Mouse (Mus musculus) mesoderm, embryonic 11.5 days (tissue): ENCODE data around the gene Mtss1l.
"Not testable (repeated sequence)": the region's sequence is repeated elsewhere in the genome, so short reads cannot be mapped to it uniquely, and the experiment has no call there.

Source experiments
- DNase-seq: peaks from one replicate; pipeline ENCODE4 v3.0.0-alpha.2; 2012; ENCODE audit warnings: low read depth, low spot score

Mtss1l gene

DNA sequence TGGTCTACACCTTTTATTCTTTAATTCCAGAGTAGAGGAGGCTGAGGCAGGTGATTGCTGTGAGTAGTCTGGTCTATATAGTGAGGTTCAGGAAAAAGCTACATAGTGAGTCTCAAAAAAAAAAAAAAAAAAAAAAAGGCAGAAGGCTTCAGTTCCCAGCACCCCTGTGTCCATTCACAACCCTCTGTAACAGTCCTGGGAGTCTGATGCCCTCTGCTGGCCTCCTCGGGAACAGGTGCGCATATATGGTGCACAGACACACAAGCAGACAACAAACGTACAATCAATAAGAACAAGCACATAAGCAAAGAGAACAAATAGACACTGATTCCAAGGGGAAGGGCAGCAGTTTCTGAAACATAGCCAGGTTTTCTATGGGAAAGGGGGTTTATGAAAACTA lies 55.1 kb downstream of the Mtss1l start:
- DNase-seq, result no peak

DNA sequence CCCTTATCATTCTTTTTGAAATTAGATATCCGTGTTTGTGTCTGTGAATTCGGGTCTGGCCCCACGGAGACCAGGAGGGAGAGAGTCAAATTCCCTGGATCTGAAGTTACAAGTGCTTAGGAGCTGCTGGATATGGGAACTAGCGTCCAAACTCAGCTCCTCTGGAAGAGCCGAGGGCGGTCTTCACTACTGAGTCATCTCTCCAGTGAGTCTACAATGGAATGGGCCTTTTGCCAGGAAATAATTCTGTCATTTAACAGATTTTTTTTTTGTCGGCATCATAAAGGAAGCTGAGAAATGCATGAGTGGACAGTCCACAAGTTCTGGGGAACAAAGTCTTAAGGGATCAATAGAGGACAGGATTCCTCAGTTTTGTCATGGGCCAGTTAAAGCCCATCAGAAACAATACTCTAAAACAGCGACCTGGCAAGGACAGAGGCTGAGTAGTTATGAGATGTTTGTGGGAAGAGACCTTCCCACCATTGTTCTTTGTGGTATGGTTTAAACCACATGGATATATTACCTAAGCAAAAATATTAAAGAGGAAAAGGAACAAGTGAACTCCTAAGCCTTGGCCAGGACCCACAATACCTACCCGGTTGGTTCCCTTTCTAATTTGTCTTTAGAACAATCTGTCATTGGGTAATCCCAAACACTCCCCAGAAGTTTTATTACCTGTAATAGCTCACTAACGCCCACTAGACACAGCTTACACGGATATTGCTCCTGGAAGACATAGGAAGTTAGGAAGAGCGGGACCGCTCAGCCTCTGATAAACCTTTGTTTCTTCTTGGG lies 58.8 kb downstream of the Mtss1l start:
- no peak for DNase-seq

DNA sequence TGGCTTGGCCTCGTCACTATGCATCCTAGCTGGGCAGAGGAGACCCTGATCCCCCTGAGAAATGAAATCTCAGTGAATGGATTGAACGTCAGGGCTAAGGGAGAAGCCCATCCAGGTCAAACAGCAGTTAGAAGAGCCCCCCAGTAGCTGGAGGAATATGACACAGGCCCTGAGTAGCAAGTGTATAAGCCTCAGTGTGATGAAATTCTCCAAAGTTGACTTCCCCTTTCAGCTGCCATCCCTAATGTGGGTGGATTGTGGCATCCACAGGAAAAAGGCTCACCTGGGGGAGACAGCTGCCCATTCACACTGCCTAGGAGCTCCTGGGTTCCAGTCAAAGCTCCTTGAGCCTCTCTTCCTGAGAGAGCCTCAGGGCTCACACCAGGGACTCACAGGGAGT lies 64.1 kb downstream of the Mtss1l start:
- no peak for DNase-seq

DNA sequence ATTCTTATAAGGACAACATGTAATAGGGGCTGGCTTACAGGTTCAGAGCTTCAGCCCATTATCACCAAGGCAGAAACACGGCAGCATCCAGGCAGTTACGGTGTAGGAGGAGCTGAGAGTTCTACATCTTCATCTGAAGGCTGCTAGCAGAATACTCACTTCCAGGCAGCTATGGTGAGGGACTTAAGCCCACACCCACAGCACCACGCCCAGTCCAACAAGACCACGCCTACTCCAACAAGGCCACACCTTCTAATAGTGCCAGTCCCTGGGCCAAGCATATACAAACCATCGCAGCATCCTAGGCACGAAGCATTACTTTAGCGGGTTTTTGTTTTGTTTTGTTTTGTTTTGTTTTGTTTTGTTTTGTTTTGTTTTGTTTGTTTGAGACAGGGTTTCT lies 65.2 kb downstream of the Mtss1l start:
- not testable (repeated sequence) for DNase-seq

DNA sequence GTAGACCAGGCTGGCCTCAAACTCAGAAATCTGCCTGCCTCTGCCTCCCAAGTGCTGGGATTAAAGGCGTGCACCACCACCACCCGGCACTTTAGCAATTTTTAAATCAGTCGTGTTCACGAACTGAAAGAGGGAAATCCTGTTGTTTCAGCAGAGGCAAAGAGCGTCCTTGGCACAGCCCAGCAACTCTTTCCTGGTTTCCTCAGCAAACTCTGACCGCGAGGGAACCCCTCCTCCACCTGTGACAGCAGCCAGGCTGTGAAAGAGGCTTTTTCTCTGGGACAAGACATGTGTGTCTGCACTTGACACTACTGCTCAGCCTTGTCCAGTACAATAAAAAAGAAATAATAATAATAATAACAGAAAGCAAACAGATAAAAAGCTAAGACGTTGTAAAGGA lies 65.7 kb downstream of the Mtss1l start:
- no peak for DNase-seq

DNA sequence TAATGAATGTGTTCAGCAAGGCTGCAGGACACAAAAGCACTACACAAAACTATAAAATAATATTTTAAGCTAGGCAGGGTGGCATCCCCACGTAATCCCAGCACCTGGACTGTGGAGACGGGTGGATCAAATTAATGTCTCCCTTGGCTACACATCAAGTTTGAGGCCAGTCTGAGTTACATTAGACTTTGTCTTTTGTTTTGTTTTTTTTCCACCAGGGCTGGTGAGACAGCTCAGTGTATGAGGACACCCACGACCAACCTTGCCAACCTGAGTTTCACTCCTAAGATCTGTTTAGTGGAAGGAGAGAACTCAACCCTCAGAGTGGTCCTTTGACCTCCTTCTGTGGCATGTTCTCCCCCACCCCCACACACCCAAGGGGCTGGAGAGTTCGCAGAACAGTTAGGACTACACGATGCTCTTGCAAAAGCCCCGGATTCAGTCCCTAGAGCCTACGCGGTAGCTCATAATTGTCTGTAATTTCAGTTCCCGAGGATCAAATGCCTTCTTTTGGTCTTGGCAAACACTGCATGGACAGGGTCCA lies 66.2 kb downstream of the Mtss1l start:
- DNase-seq, result no peak

DNA sequence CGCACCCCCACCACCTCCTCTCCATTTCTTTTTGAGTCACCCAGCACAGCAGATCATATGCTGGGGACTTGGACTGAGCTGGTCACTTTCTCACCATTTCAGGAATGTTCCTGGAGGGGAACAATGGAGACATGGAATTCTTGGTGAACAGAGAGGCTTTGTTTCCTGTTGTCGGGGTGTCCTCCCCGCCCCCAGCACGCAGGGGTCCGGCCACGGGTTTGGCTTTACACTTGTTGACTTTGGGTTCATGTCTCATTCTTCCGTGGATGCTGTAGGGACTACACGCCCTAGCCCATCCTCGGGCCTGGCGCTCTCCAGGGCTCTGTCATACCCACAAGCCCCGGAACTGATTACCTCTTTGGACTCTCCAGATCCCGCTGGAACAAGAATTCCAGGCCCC lies 67.7 kb downstream of the Mtss1l start:
- DNase-seq, result peak; percentile 19

DNA sequence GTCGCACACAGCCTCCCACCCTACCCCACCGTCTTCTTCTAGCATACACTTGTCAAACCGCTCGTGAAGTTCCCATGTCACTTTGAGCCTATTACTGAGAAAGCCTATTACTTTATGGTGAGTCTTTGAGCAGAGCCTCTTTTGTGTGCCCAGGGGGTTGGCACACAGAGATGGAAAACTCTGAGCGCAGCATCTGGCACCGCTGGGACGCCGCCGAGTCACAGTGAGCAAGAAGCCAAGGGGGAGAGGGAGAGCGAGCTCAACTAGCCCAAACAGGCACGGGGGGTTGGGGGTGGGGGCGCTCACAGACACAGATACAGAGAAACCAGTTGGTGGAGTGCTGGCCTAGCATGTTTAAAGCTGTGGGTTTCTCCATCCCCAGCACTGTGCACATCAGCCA lies 68.3 kb downstream of the Mtss1l start:
- DNase-seq, result no peak

DNA sequence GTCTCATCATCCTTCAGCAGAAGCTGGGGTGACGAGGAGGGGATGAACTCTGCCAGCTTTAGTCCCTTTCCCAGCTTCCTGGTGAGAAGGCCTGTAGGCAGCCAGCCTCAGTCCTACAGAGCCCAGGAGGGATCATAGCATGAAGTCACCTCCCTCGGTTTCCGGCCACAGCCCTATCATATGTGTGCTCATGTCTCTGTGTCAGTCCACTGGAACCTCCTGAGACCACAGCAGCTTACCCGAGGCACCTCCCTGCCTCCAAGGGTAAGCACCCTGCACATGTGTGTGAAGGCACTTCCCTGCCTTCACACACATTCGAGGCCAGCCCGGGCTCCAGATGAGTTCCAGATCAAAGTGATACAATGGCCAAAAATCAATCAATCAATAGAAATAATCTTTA lies 69.0 kb downstream of the Mtss1l start:
- no peak for DNase-seq
